Mouse (Mus musculus) neutrophil, adult 5-6 weeks (primary cell): ENCODE measurements around the gene Tcf7l1. TPM values are rescaled to one million over a fixed set of nuclear protein-coding genes. Genes with fewer than 3 reads are reported as not detected.
A peak's percentile ranks its signal among the peaks of the same experiment; 100 is the strongest.

Experiments
- ATAC-seq: fragments of 151-379, 151-347 bp; 2 replicates; pipeline ENCODE4 v1.8.0; 2017; ENCODE audit warnings: mild to moderate bottlenecking, moderate TSS enrichment; ENCODE audit not compliant: insufficient number of reproducible peaks, poor library complexity, low FRiP score, severe bottlenecking; ENCODE audit errors: extremely low read depth
- total RNA-seq: library from RNA; stranded (forward); fragments of 200-1000 nt; gene quantifications from 2 replicates; pipeline ENCODE4 v1.2.3, GENCODE M21; 2017

The Tcf7l1 gene
- total RNA-seq, 1 experiment from 2014 or later, result 2.0 TPM

- ATAC-seq, result no peak
Measured at GRCm38 (mm10) chr6:72751210-72751609, 37.8 kb downstream of the Tcf7l1 start.

GRCm38 (mm10) chr6:72748882-72749437, 40.1 kb downstream of the Tcf7l1 start:
- ATAC-seq, result no peak

GRCm38 (mm10) chr6:72748421-72748820, 40.6 kb downstream of the Tcf7l1 start:
- no peak for ATAC-seq

GRCm38 (mm10) chr6:72747814-72748213, 41.2 kb downstream of the Tcf7l1 start:
- no peak for ATAC-seq

- no peak for ATAC-seq
Measured at GRCm38 (mm10) chr6:72747156-72747555, 41.9 kb downstream of the Tcf7l1 start.

- ATAC-seq, result no peak
Measured at GRCm38 (mm10) chr6:72745781-72746180, 43.3 kb downstream of the Tcf7l1 start.

- ATAC-seq, result no peak
Measured at GRCm38 (mm10) chr6:72744144-72744800, 44.8 kb downstream of the Tcf7l1 start.

GRCm38 (mm10) chr6:72743624-72744041, 45.4 kb downstream of the Tcf7l1 start:
- ATAC-seq, result no peak

- ATAC-seq, result no peak
Measured at GRCm38 (mm10) chr6:72742331-72742730, 46.7 kb downstream of the Tcf7l1 start.

GRCm38 (mm10) chr6:72740596-72741421, 48.2 kb downstream of the Tcf7l1 start:
- no peak for ATAC-seq

GRCm38 (mm10) chr6:72736872-72737271, 52.2 kb downstream of the Tcf7l1 start:
- no peak for ATAC-seq

- peak; percentile 50; the same call in 1 of the 2 replicates for ATAC-seq
Measured at GRCm38 (mm10) chr6:72735206-72735605, 53.8 kb downstream of the Tcf7l1 start.

GRCm38 (mm10) chr6:72733375-72733774, 55.7 kb downstream of the Tcf7l1 start:
- ATAC-seq, result no peak

GRCm38 (mm10) chr6:72732109-72732508, 56.9 kb downstream of the Tcf7l1 start:
- no peak for ATAC-seq

- ATAC-seq, result no peak
Measured at GRCm38 (mm10) chr6:72730560-72730849, 58.5 kb downstream of the Tcf7l1 start.

- ATAC-seq, result no peak
Measured at GRCm38 (mm10) chr6:72729831-72730559, 59.1 kb downstream of the Tcf7l1 start.

GRCm38 (mm10) chr6:72727826-72728225, 61.2 kb downstream of the Tcf7l1 start:
- ATAC-seq, result no peak

- no peak for ATAC-seq
Measured at GRCm38 (mm10) chr6:72724494-72725180, 64.4 kb downstream of the Tcf7l1 start.
